Mouse (Mus musculus): ENCODE results near the gene Necap1. TPM values are rescaled to one million over a fixed set of nuclear protein-coding genes. Genes with fewer than 3 reads are reported as not detected.

Gene Necap1
- polyA plus RNA-seq, 1 experiment from 2014 or later = 31.2 TPM

DNA sequence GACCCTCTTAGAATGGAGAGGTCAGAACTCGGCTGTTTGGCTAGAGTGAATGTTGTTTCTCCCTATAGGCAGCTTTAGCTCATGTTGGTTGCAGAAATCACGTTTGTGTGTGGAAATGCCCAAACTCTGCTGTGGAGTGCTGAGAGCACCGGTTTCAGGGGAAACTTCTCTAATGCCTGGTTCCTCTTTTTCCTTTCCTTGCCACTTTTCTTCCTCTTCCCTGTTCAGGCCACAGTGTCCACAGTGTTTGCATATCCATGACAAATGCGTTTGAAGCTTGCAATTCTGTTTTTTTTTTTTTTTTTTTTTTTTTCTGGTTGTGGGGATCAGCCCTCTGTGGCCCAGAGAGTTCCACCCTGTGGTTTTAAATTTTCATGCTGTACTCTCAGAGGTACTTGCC, 47.2 kb downstream of the Necap1 start, which contains the start of gene Clec4a1:
Gene Clec4a1 (plus strand): TSS at position 398 of the 400 bp plus-strand sequence.
- no peak within 1 kb of the TSS for H3K9ac ChIP-seq (replicated peaks; ENCODE audit: low read depth)
- 0 out of 2 replicates have a peak, but pooled peaks have one; percentile 9 for ATAC-seq

DNA sequence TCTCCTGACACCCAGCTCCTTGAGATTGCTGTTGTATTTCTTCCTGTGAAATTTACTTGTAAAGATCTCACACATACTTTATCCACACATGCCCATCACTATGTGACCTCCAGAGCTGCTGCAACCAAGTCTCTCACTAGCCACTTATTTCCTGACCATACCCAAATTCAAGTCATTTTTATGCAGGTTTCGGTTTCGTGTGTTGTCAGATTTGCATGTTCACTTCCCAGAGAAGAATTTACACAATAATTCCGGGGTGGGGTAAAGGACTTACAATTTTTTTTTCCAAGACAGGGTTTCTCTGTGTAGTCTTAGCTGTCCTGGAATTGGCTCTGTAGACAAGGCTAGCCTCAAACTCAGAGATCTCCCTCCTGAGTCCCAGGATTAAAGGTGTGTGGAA, 60.6 kb downstream of the Necap1 start:
- Histone ChIP-seq H3K27ac (ENCODE audit: low read length) (no peak overlapping the region), H3K27me3 (replicated peaks; ENCODE audit: insufficient read depth, low read length) (no peaks in the 10 kb centered on the region), H3K4me1 (ENCODE audit: insufficient read depth, low read depth, low read length) (no peaks in the 10 kb centered on the region), H3K36me3 (ENCODE audit: insufficient read depth, low read length) (no peaks in the 10 kb centered on the region), H3K4me3 (ENCODE audit: low read depth, low read length) (no peak overlapping the region), H3K9me3 (ENCODE audit: low read length) (no peaks in the 10 kb centered on the region), H3K4me2 (replicated peaks; ENCODE audit: low read depth, low read length) (no peak overlapping the region), H3K9ac (replicated peaks; ENCODE audit: low read depth) (no peak overlapping the region)
- 73% methylated on average over 3 of the region's 3 CpGs for WGBS
- DNase-seq (ENCODE audit: low spot score) (peak; percentile 12), ATAC-seq (no peak)
- TF ChIP-seq CTCF (IDR thresholded peaks at IDR 0.05) = no peak
- no peak for TF ChIP-seq EP300 (IDR thresholded peaks at IDR 0.05)

More for the DNA sequence above, 47.2 kb downstream of the Necap1 start, which contains the start of gene Clec4a1:
- Histone ChIP-seq H3K4me3 (ENCODE audit: low read depth, low read length) (no peak within 1 kb of the TSS), H3K4me1 (ENCODE audit: insufficient read depth, low read depth, low read length) (no peaks in the 10 kb centered on the region), H3K27me3 (replicated peaks; ENCODE audit: insufficient read depth, low read length) (no peaks in the 10 kb centered on the region), H3K36me3 (ENCODE audit: insufficient read depth, low read length) (no peaks in the 10 kb centered on the region), H3K4me2 (replicated peaks; ENCODE audit: low read depth, low read length) (no peak within 1 kb of the TSS), H3K27ac (ENCODE audit: low read length) (no peak within 1 kb of the TSS), H3K9me3 (ENCODE audit: low read length) (no peaks in the 10 kb centered on the region)
- DNase-seq (ENCODE audit: low spot score) = peak; percentile 32
- 46% methylated on average over 4 of the region's 4 CpGs for WGBS
- TF ChIP-seq CTCF (IDR thresholded peaks at IDR 0.05) = no peak
- no peak for TF ChIP-seq EP300 (IDR thresholded peaks at IDR 0.05)

Small RNA genes within 50 kb of the gene (microRNA-seq; reads per million reads assigned to microRNA genes)
- not detected for gene Mir7231

Other genes with a start within 250 kb of the Necap1 start
- not detected in 2 replicates for gene Dppa3, start 248.1 kb upstream of the Necap1 start, polyA plus RNA-seq (2015; fragmentation: Nextera tagmentation; extraction: Ambion mirVana)
- gene Nanog, start 167.0 kb upstream of the Necap1 start, polyA plus RNA-seq (2015; fragmentation: Nextera tagmentation; extraction: Ambion mirVana) = 0.24 and 0.36 TPM in 2 replicates
- gene Slc2a3, start 72.8 kb upstream of the Necap1 start, polyA plus RNA-seq (2015; fragmentation: Nextera tagmentation; extraction: Ambion mirVana) = 3.8 and 5.0 TPM in 2 replicates
- gene Foxj2, start 54.6 kb upstream of the Necap1 start, polyA plus RNA-seq (2015; fragmentation: Nextera tagmentation; extraction: Ambion mirVana) = 5.5 and 6.1 TPM in 2 replicates
- 3.4 and 3.6 TPM in 2 replicates for gene C3ar1, start 18.3 kb upstream of the Necap1 start, polyA plus RNA-seq (2015; fragmentation: Nextera tagmentation; extraction: Ambion mirVana)
- gene Clec4a1, start 47.4 kb downstream of the Necap1 start, polyA plus RNA-seq (2015; fragmentation: Nextera tagmentation; extraction: Ambion mirVana) = 4.6 and 5.1 TPM in 2 replicates
- 13.2 and 19.8 TPM in 2 replicates for gene Clec4a3, start 78.0 kb downstream of the Necap1 start, polyA plus RNA-seq (2015; fragmentation: Nextera tagmentation; extraction: Ambion mirVana)
- 0.35 TPM in 1 of 2 replicates, not detected in the other for gene Clec4a4, start 115.9 kb downstream of the Necap1 start, polyA plus RNA-seq (2015; fragmentation: Nextera tagmentation; extraction: Ambion mirVana)
- 1.9 and 2.3 TPM in 2 replicates for gene Clec4b1, start 175.5 kb downstream of the Necap1 start, polyA plus RNA-seq (2015; fragmentation: Nextera tagmentation; extraction: Ambion mirVana)
- 10.2 and 11.2 TPM in 2 replicates for gene Clec4a2, start 232.0 kb downstream of the Necap1 start, polyA plus RNA-seq (2015; fragmentation: Nextera tagmentation; extraction: Ambion mirVana)